Mouse (Mus musculus): ENCODE measurements around the gene Castor2. TPM values are rescaled to one million over a fixed set of nuclear protein-coding genes. Genes with fewer than 3 reads are reported as not detected.

Castor2 gene
- polyA plus RNA-seq, 1 experiment from 2014 or later = 8.8 TPM

DNA sequence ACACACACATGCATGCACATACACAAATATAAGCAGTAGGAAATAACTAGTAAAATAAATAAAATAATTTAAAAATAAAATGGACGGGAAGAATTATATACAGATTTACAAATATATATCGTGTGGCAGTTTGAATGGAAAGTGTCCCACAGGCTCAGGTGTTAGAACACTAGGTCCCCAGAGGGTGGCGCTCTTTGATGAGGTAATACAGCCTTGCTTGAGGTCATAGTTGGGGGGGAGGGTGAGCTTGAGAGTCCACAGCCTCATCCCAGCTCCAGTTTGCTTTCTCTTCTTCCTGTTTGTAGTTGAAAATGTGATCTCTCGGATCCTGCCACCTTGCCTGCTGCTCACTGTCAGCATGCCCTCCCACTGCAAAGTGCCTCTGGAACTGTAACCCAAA lies 14.3 kb upstream of the Castor2 start:
- Histone ChIP-seq H3K27ac (no peak overlapping the region), H3K4me1 (peaks cover 9% of the 10 kb centered on the region), H3K36me3 (replicated peaks) (no peaks in the 10 kb centered on the region), H3K27me3 (ENCODE audit: poor library complexity, severe bottlenecking) (no peaks in the 10 kb centered on the region), H3K9me3 (no peaks in the 10 kb centered on the region), H3K4me3 (no peak overlapping the region)
- DNase-seq (ENCODE audit: extremely low spot score, low spot score) = no peak
- 76% methylated on average over 4 of the region's 4 CpGs for WGBS

DNA sequence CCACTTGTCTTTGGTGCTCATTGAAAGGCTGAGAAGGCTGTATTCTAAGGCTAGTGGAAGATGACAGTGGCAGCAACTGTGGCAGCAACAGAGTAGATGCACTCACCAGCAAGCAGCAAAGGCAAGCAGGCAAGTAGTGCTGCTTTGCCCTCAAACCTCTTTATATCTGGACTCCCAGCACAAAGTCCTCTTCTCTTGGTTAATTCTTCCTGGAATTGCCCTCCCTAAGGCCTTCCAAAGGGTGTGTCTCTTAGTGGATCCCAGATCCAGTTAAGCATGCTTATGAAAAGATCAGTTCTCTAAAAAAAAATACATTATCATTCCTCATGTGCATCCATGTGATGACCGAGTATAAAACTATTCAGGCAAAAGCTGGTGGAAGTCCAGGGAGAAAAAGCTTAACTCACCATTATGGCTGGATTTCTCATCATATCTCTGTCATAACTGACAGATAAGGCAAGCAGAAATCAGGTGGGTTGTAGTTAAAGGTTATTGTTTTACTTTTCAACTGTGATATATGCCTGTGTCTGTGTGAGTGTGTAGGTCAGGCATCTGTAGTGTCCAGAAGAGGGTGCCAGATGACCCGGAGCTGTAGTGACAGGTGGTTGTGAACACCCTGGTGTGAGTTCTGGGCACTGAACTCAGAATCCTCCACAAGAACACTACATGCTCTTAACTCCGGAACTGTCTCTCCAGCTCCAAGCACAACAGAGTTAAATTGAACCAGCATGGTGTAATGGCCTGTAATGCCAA lies 13.4 kb upstream of the Castor2 start:
- DNase-seq (ENCODE audit: extremely low spot score, low spot score) = no peak
- 83% methylated on average over 3 of the region's 3 CpGs for WGBS
- H3K27ac ChIP-seq = no peak overlapping the region
- H3K9me3 ChIP-seq = no peaks in the 10 kb centered on the region
- H3K4me3 ChIP-seq = no peak overlapping the region
- no peaks in the 10 kb centered on the region for H3K27me3 ChIP-seq (ENCODE audit: poor library complexity, severe bottlenecking)
- no peaks in the 10 kb centered on the region for H3K36me3 ChIP-seq (replicated peaks)
- peaks cover 4% of the 10 kb centered on the region for H3K4me1 ChIP-seq

DNA sequence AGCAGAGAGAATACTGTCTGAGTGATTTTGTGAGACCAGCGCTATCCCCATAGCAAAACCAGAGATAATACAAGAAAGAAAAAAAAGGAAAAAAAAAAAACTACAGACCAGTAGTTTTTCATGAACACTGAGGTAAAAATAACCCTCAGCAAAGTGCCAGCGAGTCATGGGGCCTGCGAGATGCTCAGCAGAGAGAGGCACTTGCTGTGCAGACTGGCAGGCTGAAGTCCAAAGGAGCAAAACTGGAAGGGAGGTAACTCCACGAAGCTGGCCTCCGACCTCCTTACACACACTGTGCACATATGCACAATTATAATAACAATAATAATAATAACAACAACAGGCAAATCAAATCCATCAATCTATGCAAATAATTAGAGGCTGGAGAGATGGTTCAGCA lies 12.3 kb upstream of the Castor2 start:
- peaks cover 6% of the 10 kb centered on the region for H3K9me3 ChIP-seq
- 87% methylated on average over 5 of the region's 5 CpGs for WGBS
- no peaks in the 10 kb centered on the region for H3K27me3 ChIP-seq (ENCODE audit: poor library complexity, severe bottlenecking)
- H3K36me3 ChIP-seq (replicated peaks) = no peaks in the 10 kb centered on the region
- no peak overlapping the region for H3K4me3 ChIP-seq
- no peak for DNase-seq (ENCODE audit: extremely low spot score, low spot score)
- no peak overlapping the region for H3K27ac ChIP-seq
- H3K4me1 ChIP-seq = no peaks in the 10 kb centered on the region

DNA sequence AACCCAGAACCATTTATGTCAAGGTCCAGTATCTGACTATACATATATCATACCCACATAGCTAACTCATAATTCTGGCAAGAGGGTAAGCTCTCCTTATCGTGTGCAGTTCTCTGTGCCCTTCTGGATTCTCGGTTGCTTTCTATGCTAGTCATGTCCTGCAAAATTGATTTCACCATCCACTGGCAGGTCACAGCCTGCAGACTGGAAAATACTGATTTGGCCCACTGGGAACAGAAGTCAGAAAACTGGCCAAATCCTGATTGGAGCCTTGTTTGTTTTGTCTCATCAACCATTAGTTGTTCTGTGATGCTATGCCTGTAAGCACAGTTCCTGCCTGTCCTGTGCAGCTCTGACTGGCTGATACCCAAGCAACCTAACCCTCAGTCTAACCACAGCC lies 3.7 kb upstream of the Castor2 start:
- H3K4me1 ChIP-seq = peaks cover 31% of the 10 kb centered on the region
- WGBS = 90% methylated on average over 2 of the region's 2 CpGs
- H3K27me3 ChIP-seq (ENCODE audit: poor library complexity, severe bottlenecking) = no peaks in the 10 kb centered on the region
- no peak overlapping the region for H3K4me3 ChIP-seq
- no peak overlapping the region for H3K27ac ChIP-seq
- H3K36me3 ChIP-seq (replicated peaks) = no peaks in the 10 kb centered on the region
- DNase-seq (ENCODE audit: extremely low spot score, low spot score) = no peak
- peaks cover 6% of the 10 kb centered on the region for H3K9me3 ChIP-seq

DNA sequence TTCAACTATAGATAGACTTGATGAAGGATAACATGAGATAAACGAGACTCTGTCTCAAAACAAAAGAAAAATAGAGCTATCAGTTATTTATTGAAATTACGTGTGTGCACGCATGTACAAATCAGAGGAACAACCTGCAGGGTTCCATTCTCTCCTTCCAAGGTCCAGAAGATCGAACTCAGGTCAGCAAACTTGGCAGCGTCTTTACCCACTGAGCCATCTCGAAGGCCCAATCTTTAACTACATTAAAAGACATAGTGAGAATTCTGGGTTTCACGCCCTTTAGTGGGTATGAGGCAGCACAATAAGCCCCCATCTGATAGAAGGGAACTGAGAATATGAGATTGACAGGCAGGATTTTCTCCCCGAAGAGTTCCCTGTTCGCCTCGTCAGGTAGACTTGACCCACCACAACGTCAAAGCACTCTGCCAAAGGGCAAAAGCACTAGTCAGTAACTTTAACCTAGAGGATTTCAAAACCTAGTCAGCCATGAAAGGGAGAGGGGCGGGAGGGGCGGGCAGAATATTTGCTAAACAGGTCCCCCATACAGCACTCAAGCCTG lies 1.1 kb upstream of the Castor2 start:
- WGBS = 44% methylated on average over 13 of the region's 13 CpGs
- H3K9me3 ChIP-seq = no peaks in the 10 kb centered on the region
- H3K27ac ChIP-seq = peak overlapping the region; percentile 90
- no peaks in the 10 kb centered on the region for H3K36me3 ChIP-seq (replicated peaks)
- peak overlapping the region; percentile 86 for H3K4me3 ChIP-seq
- peaks cover 53% of the 10 kb centered on the region for H3K4me1 ChIP-seq
- no peaks in the 10 kb centered on the region for H3K27me3 ChIP-seq (ENCODE audit: poor library complexity, severe bottlenecking)
- DNase-seq (ENCODE audit: extremely low spot score, low spot score) = no peak

DNA sequence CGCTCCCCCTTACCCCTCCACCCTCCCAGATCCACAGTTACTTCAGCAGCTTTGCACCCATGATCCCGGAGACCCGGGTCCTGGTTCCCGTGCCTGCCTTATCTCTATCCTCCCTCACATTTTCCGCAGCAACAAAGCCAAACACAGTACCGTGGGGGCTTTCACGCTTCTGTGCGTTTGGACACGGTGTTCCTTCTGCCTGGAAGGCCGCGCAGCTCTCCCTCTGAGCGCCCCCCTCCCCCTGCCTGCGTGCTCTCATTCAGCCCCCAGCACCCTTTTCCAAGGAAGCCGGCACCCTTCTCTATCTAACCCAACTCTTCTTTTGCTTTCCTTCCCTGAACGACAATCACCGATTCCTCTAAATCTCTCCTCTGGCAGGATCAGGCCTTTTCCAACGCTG lies 535 bp upstream of the Castor2 start:
- Histone ChIP-seq H3K27ac (peak overlapping the region; percentile 90), H3K9me3 (no peaks in the 10 kb centered on the region), H3K27me3 (ENCODE audit: poor library complexity, severe bottlenecking) (no peaks in the 10 kb centered on the region), H3K4me1 (peaks cover 47% of the 10 kb centered on the region), H3K4me3 (peak overlapping the region; percentile 86), H3K36me3 (replicated peaks) (peaks cover 2% of the 10 kb centered on the region; the same call in 1 of the 2 replicates)
- under 1% methylated on average over 17 of the region's 17 CpGs for WGBS
- DNase-seq (ENCODE audit: extremely low spot score, low spot score) = no peak

DNA sequence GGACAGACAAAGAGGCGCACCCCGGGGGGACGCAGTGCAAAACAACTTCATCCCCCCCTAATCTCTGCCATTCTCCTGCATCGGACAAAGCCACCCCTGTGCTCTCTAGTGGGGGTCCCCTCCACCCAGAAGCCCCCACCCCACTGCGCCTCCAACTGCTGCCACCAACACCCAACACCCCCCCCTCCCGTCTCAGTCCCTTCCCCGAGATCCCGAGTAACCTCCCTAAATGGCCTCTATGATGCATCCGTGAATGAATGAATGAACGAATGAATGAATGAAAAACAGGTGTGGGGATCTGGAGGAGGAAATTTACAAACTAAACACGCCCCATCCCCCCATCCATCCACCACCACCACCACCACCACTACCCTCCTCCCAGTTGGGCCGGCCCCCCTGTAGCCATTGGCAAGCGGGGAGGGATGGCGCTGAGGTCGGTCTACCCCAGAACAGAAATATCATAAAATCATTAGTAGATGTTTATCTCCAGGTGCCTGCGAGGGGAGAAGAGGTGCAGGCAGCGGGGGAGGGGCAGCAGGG lies 791 bp downstream of the Castor2 start:
- Histone ChIP-seq H3K27me3 (ENCODE audit: poor library complexity, severe bottlenecking) (no peaks in the 10 kb centered on the region), H3K4me1 (peaks cover 47% of the 10 kb centered on the region), H3K4me3 (peak overlapping the region; percentile 86), H3K36me3 (replicated peaks) (peaks cover 2% of the 10 kb centered on the region; the same call in 1 of the 2 replicates), H3K9me3 (no peaks in the 10 kb centered on the region), H3K27ac (peak overlapping the region; percentile 90)
- 2% methylated on average over 16 of the region's 17 CpGs for WGBS
- peak; percentile 19 for DNase-seq (ENCODE audit: extremely low spot score, low spot score)

DNA sequence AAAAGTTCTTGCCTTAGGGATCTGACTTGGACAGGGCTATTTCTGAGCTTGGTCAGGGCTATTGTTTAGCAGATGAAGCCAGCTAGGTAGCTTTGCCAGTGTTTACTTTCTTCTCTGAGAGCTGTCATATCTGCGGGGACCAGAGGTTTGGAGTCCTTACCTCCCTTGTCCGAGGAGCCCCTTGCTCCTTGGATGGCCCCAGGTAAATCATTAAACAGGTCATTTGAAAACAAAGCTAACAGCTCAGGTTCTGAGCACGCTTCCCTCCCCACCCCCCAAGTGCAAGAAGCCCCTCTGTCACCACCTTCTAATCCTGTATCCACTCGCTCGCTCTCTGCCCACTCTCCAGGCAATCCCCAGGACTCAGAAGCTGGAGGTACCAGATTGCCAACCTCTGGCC lies 1.8 kb downstream of the Castor2 start:
- Histone ChIP-seq H3K4me3 (peak overlapping the region; percentile 86; the same call in 1 of the 2 replicates), H3K36me3 (replicated peaks) (peaks cover 12% of the 10 kb centered on the region), H3K27me3 (ENCODE audit: poor library complexity, severe bottlenecking) (no peaks in the 10 kb centered on the region), H3K9me3 (no peaks in the 10 kb centered on the region), H3K4me1 (peaks cover 47% of the 10 kb centered on the region), H3K27ac (no peak overlapping the region)
- WGBS = 66% methylated on average over 5 of the region's 5 CpGs
- DNase-seq (ENCODE audit: extremely low spot score, low spot score) = no peak

DNA sequence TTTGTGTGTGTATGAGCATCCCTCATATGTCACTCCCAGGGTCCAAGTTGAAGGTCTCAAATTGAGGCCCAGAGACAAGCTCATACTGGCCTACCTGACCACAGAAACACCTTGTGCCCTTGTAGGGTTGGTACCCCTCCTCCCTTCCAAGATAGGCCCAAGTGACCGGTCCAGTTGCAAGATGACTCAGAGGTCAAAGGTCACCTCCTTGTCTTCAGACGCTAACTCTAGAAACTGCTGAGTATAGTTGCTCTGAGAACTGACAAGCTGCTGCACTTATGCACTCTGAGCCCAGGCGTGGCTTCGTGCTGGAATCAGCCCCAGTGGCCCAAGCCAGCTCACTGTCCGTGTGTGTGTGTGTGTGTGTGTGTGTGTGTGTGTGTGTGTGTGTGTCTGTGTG lies 2.4 kb downstream of the Castor2 start:
- Histone ChIP-seq H3K9me3 (no peaks in the 10 kb centered on the region), H3K36me3 (replicated peaks) (peaks cover 16% of the 10 kb centered on the region), H3K4me3 (no peak overlapping the region), H3K27me3 (ENCODE audit: poor library complexity, severe bottlenecking) (no peaks in the 10 kb centered on the region), H3K4me1 (peaks cover 47% of the 10 kb centered on the region), H3K27ac (no peak overlapping the region)
- WGBS = 35% methylated on average over 5 of the region's 5 CpGs
- DNase-seq (ENCODE audit: extremely low spot score, low spot score) = no peak

DNA sequence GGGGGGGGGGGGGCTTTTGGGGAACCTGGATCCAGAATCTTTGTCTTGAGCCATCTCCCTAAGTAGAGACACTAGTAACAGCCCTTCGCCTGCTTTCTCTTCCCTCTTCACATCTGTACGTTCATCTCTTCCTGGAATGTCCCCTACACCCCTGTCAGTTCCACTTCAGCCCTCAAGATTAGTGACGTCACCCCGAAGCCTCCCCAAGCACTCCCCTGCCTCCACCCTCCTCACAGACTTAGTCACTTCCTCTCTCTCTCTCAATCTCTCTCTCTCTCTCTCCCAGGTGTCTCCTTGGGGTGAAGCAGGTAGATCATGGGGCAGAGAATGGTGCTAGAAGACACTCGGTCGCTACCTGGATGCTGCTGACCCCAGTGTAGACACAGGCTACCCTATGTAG lies 3.2 kb downstream of the Castor2 start:
- Histone ChIP-seq H3K36me3 (replicated peaks) (peaks cover 21% of the 10 kb centered on the region), H3K9me3 (no peaks in the 10 kb centered on the region), H3K27me3 (ENCODE audit: poor library complexity, severe bottlenecking) (no peaks in the 10 kb centered on the region), H3K4me3 (no peak overlapping the region), H3K27ac (no peak overlapping the region), H3K4me1 (peaks cover 47% of the 10 kb centered on the region)
- 71% methylated on average over 6 of the region's 6 CpGs for WGBS
- no peak for DNase-seq (ENCODE audit: extremely low spot score, low spot score)

DNA sequence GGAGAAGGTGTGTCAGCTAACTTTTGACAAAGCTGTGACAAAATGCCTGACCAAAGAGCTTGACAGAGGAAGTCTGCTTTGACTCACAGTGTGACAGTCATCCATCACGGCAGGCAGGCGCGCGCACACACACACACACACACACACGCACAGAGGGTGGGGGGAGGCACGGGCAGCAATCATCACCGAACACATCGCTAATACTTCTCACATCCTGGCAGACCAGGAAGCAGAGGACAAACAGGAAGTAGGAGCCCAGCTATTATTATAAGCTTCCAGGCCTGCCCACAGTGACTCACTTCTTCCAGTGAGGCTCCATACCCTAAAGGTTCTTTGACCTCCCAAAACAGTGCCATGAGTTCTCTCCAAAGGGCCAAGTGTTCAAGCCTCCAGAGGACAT lies 6.3 kb downstream of the Castor2 start:
- peaks cover 26% of the 10 kb centered on the region for H3K36me3 ChIP-seq (replicated peaks)
- DNase-seq (ENCODE audit: extremely low spot score, low spot score) = no peak
- no peak overlapping the region for H3K4me3 ChIP-seq
- 95% methylated on average over 8 of the region's 8 CpGs for WGBS
- no peaks in the 10 kb centered on the region for H3K27me3 ChIP-seq (ENCODE audit: poor library complexity, severe bottlenecking)
- H3K4me1 ChIP-seq = peaks cover 23% of the 10 kb centered on the region
- H3K27ac ChIP-seq = no peak overlapping the region
- H3K9me3 ChIP-seq = peaks cover 4% of the 10 kb centered on the region; the same call in 1 of the 2 replicates

DNA sequence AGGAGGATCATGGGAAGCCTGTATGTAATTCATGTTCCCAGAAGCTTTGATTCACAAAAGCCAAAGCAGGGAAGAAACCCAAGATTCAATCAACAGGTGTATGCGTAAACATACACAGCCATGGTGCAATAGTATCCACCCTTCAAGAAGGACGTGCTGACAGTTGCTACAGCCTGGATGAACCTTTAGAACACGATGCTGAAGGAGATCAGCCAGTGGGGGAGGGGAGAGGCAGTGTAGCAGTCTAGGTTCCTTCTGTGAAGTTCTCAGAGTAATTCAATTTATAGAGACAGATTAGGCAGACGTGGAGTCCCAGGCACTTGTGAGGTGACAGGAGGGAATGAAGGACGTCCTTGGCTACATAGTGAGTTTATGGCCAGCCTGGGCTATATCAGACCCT lies 15.5 kb downstream of the Castor2 start:
- H3K27me3 ChIP-seq (ENCODE audit: poor library complexity, severe bottlenecking) = no peaks in the 10 kb centered on the region
- H3K4me3 ChIP-seq = no peak overlapping the region
- H3K27ac ChIP-seq = no peak overlapping the region
- H3K9me3 ChIP-seq = no peaks in the 10 kb centered on the region
- H3K4me1 ChIP-seq = peaks cover 5% of the 10 kb centered on the region
- WGBS = 83% methylated on average over 5 of the region's 5 CpGs
- peaks cover 26% of the 10 kb centered on the region for H3K36me3 ChIP-seq (replicated peaks)
- DNase-seq (ENCODE audit: extremely low spot score, low spot score) = no peak

DNA sequence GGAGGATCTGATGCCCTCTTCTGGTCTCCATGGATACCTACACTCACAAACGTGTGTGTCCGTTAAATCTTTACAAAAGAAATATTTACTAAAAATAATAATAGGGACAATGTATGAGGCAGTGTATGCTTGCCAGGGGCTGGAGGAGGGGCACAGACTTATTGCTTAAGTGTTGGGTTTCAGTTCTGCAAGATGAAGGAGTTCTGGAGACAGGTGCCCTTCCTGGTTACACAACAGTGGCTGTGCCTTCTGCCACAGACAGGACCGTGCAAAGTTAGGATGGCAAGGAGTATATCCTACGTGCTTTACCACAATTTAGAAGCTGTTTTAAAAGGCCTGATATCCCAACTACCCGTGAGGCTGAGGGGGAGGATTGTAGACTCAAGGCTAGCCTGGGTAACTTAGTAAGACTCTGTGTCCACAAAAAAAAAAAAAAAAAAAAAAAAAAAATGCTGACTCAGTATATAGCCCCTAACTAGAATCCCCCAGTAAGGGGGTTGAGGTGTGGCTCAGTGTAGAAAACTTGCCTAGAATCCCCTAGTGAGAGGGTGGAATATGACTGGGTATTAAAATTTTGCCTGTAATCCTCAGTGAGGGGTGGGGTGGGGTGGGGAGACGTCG lies 16.2 kb downstream of the Castor2 start:
- 95% methylated on average over 7 of the region's 7 CpGs for WGBS
- Histone ChIP-seq H3K4me3 (no peak overlapping the region), H3K9me3 (no peaks in the 10 kb centered on the region), H3K36me3 (replicated peaks) (peaks cover 24% of the 10 kb centered on the region), H3K27me3 (ENCODE audit: poor library complexity, severe bottlenecking) (no peaks in the 10 kb centered on the region), H3K4me1 (peaks cover 5% of the 10 kb centered on the region), H3K27ac (no peak overlapping the region)
- no peak for DNase-seq (ENCODE audit: extremely low spot score, low spot score)
